Mouse (Mus musculus) testis, adult 2 months (tissue): ENCODE results near the gene Pdlim7. TPM values are rescaled to one million over a fixed set of nuclear protein-coding genes. Genes with fewer than 3 reads are reported as not detected.

Experiments
- H3K27ac ChIP-seq: fragments of 200-500 bp; 2 replicates; pipeline ENCODE4 v1.5.1; 2012; ENCODE audit warnings: low read depth, low read length; ENCODE audit not compliant: control insufficient read depth, insufficient read depth
- H3K27me3 ChIP-seq: fragments of 200-500 bp; 2 replicates; pipeline ENCODE4 v1.6.1; 2012; ENCODE audit warnings: mild to moderate bottlenecking, low read length, moderate library complexity; ENCODE audit not compliant: control insufficient read depth, insufficient read depth
- H3K36me3 ChIP-seq: fragments of 200-500 bp; 2 replicates; pipeline ENCODE4 v1.6.1; 2012; ENCODE audit warnings: mild to moderate bottlenecking, low read length; ENCODE audit not compliant: control insufficient read depth, insufficient read depth
- H3K4me1 ChIP-seq: fragments of 200-500 bp; 2 replicates; pipeline ENCODE4 v1.6.1; 2012; ENCODE audit warnings: low read length; ENCODE audit not compliant: control insufficient read depth, insufficient read depth
- H3K4me3 ChIP-seq: fragments of 200-500 bp; 2 replicates; pipeline ENCODE4 v1.5.1; 2012; ENCODE audit warnings: low read depth, mild to moderate bottlenecking, low read length, moderate library complexity, mixed read lengths; ENCODE audit not compliant: control insufficient read depth
- CTCF ChIP-seq: fragments of 200-500 bp; IDR thresholded peaks from 2 replicates; pipeline ENCODE4 v1.5.1; 2012; ENCODE audit warnings: low read depth, mild to moderate bottlenecking, inconsistent platforms, low read length, moderate library complexity; ENCODE audit not compliant: control insufficient read depth, insufficient read depth, insufficient replicate concordance
- POLR2A ChIP-seq: fragments of 200-500 bp; IDR thresholded peaks from 2 replicates; pipeline ENCODE4 v1.6.1; 2012; ENCODE audit warnings: low read depth, mild to moderate bottlenecking, inconsistent platforms, low read length, moderate library complexity; ENCODE audit not compliant: control insufficient read depth
- polyA plus RNA-seq: library from polyadenylated mRNA; depleted of rRNA; stranded (reverse); fragments of >200 nt; gene quantifications from 2 replicates; pipeline ENCODE4 v1.2.3, GENCODE M21; 2012

Pdlim7 gene
- polyA plus RNA-seq, 1 experiment = 7.6 TPM

DNA sequence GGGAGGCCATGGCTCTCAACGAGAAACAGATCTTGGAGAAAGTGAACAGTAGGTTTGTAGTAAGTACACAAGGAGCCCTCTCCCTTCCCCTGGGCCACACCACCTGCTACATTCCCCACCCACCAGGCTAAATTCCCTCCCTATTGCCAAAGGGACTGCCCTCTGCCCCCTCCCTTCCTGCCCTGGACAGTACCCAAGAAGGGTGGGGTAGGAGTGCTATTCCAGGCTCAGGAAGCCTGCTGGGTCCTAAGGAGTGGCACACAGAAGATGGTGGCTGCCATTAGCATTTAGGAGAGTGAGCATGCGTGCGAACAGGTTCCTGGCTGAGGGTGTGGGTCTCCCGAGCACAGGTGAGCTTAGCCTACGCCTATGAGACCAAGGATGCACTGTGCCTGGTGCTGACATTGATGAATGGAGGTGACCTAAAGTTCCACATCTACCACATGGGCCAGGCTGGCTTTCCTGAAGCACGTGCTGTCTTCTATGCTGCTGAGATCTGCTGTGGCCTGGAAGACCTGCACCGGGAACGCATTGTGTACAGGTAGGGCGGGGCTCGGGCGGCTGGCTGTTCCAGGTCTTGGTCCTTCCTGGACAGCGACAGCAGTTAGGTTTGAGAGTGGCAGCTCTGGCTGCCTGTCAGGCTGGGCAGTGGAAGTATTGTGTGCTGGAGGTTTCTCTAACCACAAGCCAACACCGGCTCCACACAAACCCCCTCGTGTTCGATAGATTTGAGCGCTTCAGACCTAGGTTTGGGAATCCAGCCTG is 61.5 kb downstream of the Pdlim7 start:
- no peak overlapping the region for H3K27ac ChIP-seq
- no peaks in the 10 kb centered on the region; the same call in 1 of the 2 replicates for H3K36me3 ChIP-seq
- no peaks in the 10 kb centered on the region for H3K27me3 ChIP-seq
- TF ChIP-seq POLR2A (no peak), CTCF (no peak)
- no peaks in the 10 kb centered on the region for H3K4me1 ChIP-seq
- H3K4me3 ChIP-seq = no peak overlapping the region

- peaks cover 4% of the 10 kb centered on the region for H3K4me1 ChIP-seq
- H3K36me3 ChIP-seq = no peaks in the 10 kb centered on the region; the same call in 1 of the 2 replicates
- H3K27me3 ChIP-seq = no peaks in the 10 kb centered on the region
- no peak overlapping the region for H3K27ac ChIP-seq
- TF ChIP-seq POLR2A (no peak), CTCF (no peak)
- H3K4me3 ChIP-seq = no peak overlapping the region
These were observed 62.2 kb downstream of the Pdlim7 start for GRCm38 (mm10) chr13:55451296-55451695.

DNA sequence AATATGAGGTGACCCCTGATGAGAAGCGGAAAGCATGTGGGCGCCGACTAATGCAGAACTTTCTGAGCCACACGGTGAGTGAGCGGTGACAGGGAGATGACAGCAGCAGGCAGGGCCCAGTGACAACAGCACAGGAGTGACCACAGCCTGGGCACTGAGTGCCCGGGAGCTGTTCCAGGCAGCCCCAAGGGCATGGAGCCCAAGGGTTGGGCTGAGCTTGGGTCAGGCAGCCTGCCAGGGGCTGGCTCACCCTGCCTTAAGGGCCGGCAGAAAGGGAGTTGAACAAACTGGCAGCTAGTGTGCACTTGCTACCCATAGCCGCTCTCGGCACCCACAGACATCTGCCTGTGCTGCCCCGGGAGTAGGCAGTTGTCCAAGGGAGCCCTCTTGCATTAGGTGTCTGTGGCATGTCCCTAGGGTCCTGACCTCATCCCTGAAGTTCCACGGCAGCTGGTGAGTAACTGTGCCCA is 62.9 kb downstream of the Pdlim7 start:
- no peak for TF ChIP-seq POLR2A
- no peak for TF ChIP-seq CTCF
- no peak overlapping the region for H3K27ac ChIP-seq
- H3K4me3 ChIP-seq = no peak overlapping the region
- peaks cover 10% of the 10 kb centered on the region for H3K4me1 ChIP-seq
- no peaks in the 10 kb centered on the region; the same call in 1 of the 2 replicates for H3K36me3 ChIP-seq
- H3K27me3 ChIP-seq = no peaks in the 10 kb centered on the region

GRCm38 (mm10) chr13:55449679-55450441 is 63.6 kb downstream of the Pdlim7 start:
- no peaks in the 10 kb centered on the region; the same call in 1 of the 2 replicates for H3K36me3 ChIP-seq
- no peak overlapping the region for H3K27ac ChIP-seq
- no peaks in the 10 kb centered on the region for H3K27me3 ChIP-seq
- no peak overlapping the region for H3K4me3 ChIP-seq
- TF ChIP-seq CTCF (no peak), POLR2A (no peak)
- peaks cover 11% of the 10 kb centered on the region for H3K4me1 ChIP-seq

DNA sequence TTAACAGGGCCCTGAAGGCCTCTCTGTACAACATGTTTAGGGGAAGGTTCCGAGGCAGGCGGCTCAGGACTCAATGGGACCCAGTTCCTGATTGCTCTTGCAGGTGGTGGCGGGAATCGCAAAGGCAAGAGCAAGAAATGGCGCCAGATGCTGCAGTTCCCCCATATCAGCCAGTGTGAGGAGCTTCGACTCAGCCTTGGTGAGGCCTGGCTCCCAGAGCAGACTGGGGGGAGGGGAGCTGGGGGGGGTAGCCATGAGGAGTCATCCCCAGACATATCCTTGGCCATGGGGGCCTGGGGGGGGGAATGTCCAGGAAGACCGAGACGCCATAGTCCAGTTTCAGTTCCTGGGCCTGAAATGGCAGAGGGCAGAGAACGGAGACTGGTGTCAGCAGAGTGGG is 64.3 kb downstream of the Pdlim7 start:
- no peak overlapping the region for H3K27ac ChIP-seq
- H3K4me1 ChIP-seq = peaks cover 12% of the 10 kb centered on the region
- no peaks in the 10 kb centered on the region; the same call in 1 of the 2 replicates for H3K36me3 ChIP-seq
- H3K4me3 ChIP-seq = no peak overlapping the region
- no peaks in the 10 kb centered on the region for H3K27me3 ChIP-seq
- no peak for TF ChIP-seq POLR2A
- TF ChIP-seq CTCF = no peak

DNA sequence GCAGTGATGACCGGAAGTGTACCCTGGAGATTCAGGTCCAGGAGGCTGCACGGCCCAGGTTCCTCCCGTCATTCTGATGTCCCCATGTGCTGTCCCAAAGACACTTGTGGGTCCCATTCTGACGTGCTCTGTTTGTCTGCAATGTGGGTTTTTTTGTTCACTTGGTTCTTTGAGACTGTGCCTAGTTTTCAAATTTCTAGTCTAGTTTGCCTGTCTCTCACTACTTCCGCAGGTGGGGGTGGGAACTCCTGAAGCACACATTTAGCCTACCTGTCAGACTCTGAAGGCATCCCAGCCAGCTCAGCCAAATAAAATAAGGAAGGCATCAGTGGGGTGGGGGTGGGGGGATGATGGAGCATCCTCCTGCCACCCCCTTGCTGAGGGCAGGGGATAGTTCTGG is 65.3 kb downstream of the Pdlim7 start:
- Histone ChIP-seq H3K4me3 (no peak overlapping the region), H3K27ac (no peak overlapping the region), H3K4me1 (peaks cover 12% of the 10 kb centered on the region), H3K36me3 (no peaks in the 10 kb centered on the region; the same call in 1 of the 2 replicates), H3K27me3 (no peaks in the 10 kb centered on the region)
- TF ChIP-seq POLR2A (no peak), CTCF (no peak)

DNA sequence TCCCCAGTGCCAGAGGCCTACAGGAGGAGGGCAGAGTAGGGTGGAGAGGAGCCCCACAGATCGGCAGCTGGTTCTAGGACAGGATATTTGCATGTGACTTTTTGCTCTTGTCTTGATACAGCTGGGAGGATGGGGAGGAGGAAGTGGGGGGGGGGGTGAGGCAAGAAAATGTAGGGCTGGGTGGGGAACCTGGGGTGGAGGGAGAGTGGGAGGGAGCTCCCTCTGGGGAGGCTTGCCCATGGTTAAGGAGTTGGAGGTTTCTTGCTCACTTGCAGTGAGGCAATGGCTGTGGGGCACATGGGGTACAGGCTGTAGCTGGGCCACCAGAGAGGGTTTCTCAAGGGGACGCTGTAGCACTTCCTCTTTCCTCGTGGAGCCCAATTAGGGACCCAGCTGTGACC is 65.9 kb downstream of the Pdlim7 start:
- Histone ChIP-seq H3K36me3 (no peaks in the 10 kb centered on the region), H3K27me3 (no peaks in the 10 kb centered on the region), H3K27ac (no peak overlapping the region), H3K4me3 (no peak overlapping the region), H3K4me1 (peaks cover 12% of the 10 kb centered on the region)
- TF ChIP-seq POLR2A (no peak), CTCF (no peak)
